Comparison of ENCODE assay signal across 8 mouse cellular contexts in the genomic region with DNA sequence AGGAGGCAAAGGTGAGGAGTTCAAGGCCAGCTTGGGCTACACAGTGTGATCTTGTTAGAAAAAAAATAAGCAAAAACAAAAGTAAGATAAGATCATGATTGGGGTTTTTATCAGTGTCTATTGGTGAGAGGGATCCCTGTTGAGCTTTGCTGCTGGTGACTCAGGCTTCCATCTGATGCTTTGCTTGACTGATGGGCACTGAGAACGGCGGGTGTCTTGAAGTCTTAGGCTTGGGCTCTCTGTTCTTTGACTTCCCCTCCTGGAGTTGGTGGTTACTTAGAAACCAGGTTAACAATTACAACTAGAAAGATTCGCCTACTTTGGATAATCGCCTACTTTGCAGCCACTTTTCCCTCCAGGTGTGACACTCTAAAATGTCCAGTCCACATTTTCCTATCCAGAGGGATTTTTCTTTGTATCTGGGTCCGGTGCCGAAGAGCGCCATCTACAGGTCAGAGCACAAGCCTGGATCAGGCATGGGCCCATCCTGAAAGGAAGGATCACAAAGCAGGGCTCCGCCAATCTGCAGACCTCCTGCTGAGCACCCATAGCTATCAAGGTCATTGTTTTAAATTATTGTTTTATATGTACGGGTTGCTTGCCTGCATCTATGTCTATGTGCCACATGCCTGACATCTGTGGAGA. TPM values are rescaled to one million over a fixed set of nuclear protein-coding genes. Genes with fewer than 3 reads are reported as not detected.
DNase-seq lines count a peak whose midpoint lies in the region; ATAC-seq lines count a peak whose summit lies in the region.
"Had no signal": no experiment of that assay in that cellular context is flagged by ENCODE, and none has a peak within 500 bp of the region (broad histone marks: within the 10 kb centered on the region; RNA-seq: fewer than 3 reads in every experiment).

No protein-coding gene starts in this region.

- H3K4me2 ChIP-seq in liver, embryonic 11.5 days: no peak overlapping the region
- H3K4me2 ChIP-seq: limb, embryonic 13.5 days had no signal

- H3K9ac ChIP-seq in liver, embryonic 11.5 days (ENCODE audit: low read depth, low read length): no peak overlapping the region
- H3K9ac ChIP-seq: limb, embryonic 13.5 days had no signal

- H3K36me3 ChIP-seq in liver, embryonic 11.5 days (ENCODE audit: control insufficient read depth, insufficient read depth, low read length): no peaks in the 10 kb centered on the region
- peaks cover 93% of the 10 kb centered on the region for H3K36me3 ChIP-seq in megakaryocyte, embryonic 14.5 days (replicated peaks; ENCODE audit: low read length)
- H3K36me3 ChIP-seq: limb, embryonic 13.5 days had no signal

- H3K4me3 ChIP-seq in liver, embryonic 11.5 days (ENCODE audit: low read depth, low read length): no peak overlapping the region
- peak overlapping the region; percentile 47 for H3K4me3 ChIP-seq in megakaryocyte, embryonic 14.5 days (replicated peaks)
- H3K4me3 ChIP-seq: limb, embryonic 13.5 days had no signal

- ATAC-seq in liver, embryonic 11.5 days (replicated peaks; ENCODE audit: low FRiP score): no peak

- WGBS in liver, embryonic 11.5 days: 54% methylated on average over 9 of the region's 9 CpGs

- peaks cover 10% of the 10 kb centered on the region for H3K4me1 ChIP-seq in liver, embryonic 11.5 days (replicated peaks; ENCODE audit: control insufficient read depth, insufficient read depth, low read length)
- H3K4me1 ChIP-seq in megakaryocyte, embryonic 14.5 days: peaks cover 99% of the 10 kb centered on the region

- no peak overlapping the region for H3K27ac ChIP-seq in liver, embryonic 11.5 days (ENCODE audit: low read depth, low read length)
- H3K27ac ChIP-seq: limb, embryonic 13.5 days had no signal

- H3K9me3 ChIP-seq in liver, embryonic 11.5 days (ENCODE audit: control insufficient read depth, low read length): no peaks in the 10 kb centered on the region
- no peaks in the 10 kb centered on the region for H3K9me3 ChIP-seq in megakaryocyte, embryonic 14.5 days
- H3K9me3 ChIP-seq: limb, embryonic 13.5 days had no signal

- H3K27me3 ChIP-seq in liver, embryonic 11.5 days (replicated peaks; ENCODE audit: control insufficient read depth, insufficient read depth, low read length): no peaks in the 10 kb centered on the region
- H3K27me3 ChIP-seq in megakaryocyte, embryonic 14.5 days (replicated peaks): no peaks in the 10 kb centered on the region
- H3K27me3 ChIP-seq: limb, embryonic 13.5 days had no signal

- DNase-seq in liver (peak; percentile 41), adipocyte (ENCODE audit: low spot score) (no peak)
- no peak for DNase-seq in liver, embryonic 11.5 days (ENCODE audit: low spot score)
- peak; percentile 69 for DNase-seq in T-cell, adult 2 months (ENCODE audit: low spot score)
- peak; percentile 66 for DNase-seq in embryo, embryonic 10 days (ENCODE audit: low spot score)
- no peak for DNase-seq in gastrocnemius, adult 8-10 months (ENCODE audit: low spot score in 2 of 2)

RNA-seq across cellular contexts. Expression of a gene that starts 34.1 kb away (rescaled TPM):
- 9.4 and 11.4 TPM in 2 replicates for polyA plus RNA-seq in liver, embryonic 11.5 days (2014; fragmentation: Nextera tagmentation; extraction: Ambion mirVana)
- 8.1 and 12.6 TPM in 2 replicates for polyA plus RNA-seq in megakaryocyte, embryonic 14.5 days (2012; ENCODE audit: insufficient read depth, low replicate concordance)
- total RNA-seq in gastrocnemius, adult 8-10 months (2022): 1 to 10 TPM; 3.1 to 9.0 (median 4.5) TPM

Comparison
In these comparisons a context has a peak if more than half of its experiments do, and no peak if none do; other contexts are left out.
1. DNase-seq: peak in liver (single experiment), T-cell, adult 2 months (single experiment) and embryo, embryonic 10 days (single experiment); none in liver, embryonic 11.5 days (single experiment), adipocyte (single experiment) and gastrocnemius, adult 8-10 months (0 of 2).